12 mouse cellular contexts compared by ENCODE assay signal in the genomic region with DNA sequence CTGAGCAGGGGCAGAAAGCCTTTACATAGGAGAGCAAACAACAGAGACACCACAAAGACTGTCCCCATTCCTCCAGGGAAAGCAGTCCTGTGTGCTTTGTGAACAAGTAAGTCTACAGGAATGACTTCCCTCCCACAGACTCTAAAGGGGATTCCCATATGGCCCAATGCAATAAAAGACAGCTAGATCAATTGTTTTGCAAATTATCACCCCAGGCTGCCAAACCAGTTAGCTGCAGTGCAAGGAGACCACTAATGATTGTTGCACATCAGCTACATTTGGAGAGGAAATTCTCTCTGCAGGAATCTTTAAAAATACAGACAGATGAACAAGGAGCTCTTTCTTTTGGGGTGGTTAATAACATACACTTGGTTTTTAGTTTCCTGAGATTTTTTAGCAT. TPM values are rescaled to one million over a fixed set of nuclear protein-coding genes. Genes with fewer than 3 reads are reported as not detected.
DNase-seq lines count a peak whose midpoint lies in the region; ATAC-seq and TF ChIP-seq lines count a peak whose summit lies in the region.
"Had no signal": no experiment of that assay in that cellular context is flagged by ENCODE, and none has a peak within 500 bp of the region (broad histone marks: within the 10 kb centered on the region; RNA-seq: fewer than 3 reads in every experiment).

No protein-coding gene starts in this region.

- peaks cover 33% of the 10 kb centered on the region for H3K4me1 ChIP-seq in forebrain, embryonic 13.5 days
- H3K4me1 ChIP-seq in hindbrain, postnatal 0 days (ENCODE audit: insufficient read depth, low read length) = peaks cover 24% of the 10 kb centered on the region
- peaks cover 49% of the 10 kb centered on the region for H3K4me1 ChIP-seq in neural tube, embryonic 15.5 days

- H3K9me3 ChIP-seq in forebrain, embryonic 13.5 days (replicated peaks) = no peaks in the 10 kb centered on the region
- H3K9me3 ChIP-seq in hindbrain, postnatal 0 days (ENCODE audit: low read length) = no peaks in the 10 kb centered on the region
- no peaks in the 10 kb centered on the region for H3K9me3 ChIP-seq in neural tube, embryonic 15.5 days (replicated peaks)

- peak; percentile 16 for DNase-seq in brain, embryonic 18.5 days (ENCODE audit: low read depth, low spot score)
- DNase-seq in hindbrain, postnatal 0 days (ENCODE audit: low spot score) = peak; percentile 60
- no peak for DNase-seq in thymus, postnatal 10 days (ENCODE audit: low spot score in 2 of 2)
- DNase-seq in heart, postnatal 14 days = no peak
- DNase-seq in left cerebral cortex, adult 9 months (ENCODE audit: low spot score in 2 of 2) = no peak
- DNase-seq: heart, postnatal 36 days had no signal

- no peaks in the 10 kb centered on the region for H3K36me3 ChIP-seq in forebrain, embryonic 13.5 days (ENCODE audit: poor library complexity, severe bottlenecking)
- no peaks in the 10 kb centered on the region for H3K36me3 ChIP-seq in hindbrain, postnatal 0 days (ENCODE audit: insufficient read depth, low read length)
- no peaks in the 10 kb centered on the region for H3K36me3 ChIP-seq in neural tube, embryonic 15.5 days

- intact Hi-C loops in heart, postnatal 14 days (cut with DNase I) = no loop called here

- peak overlapping the region; percentile 33; the same call in 1 of the 2 replicates for H3K4me2 ChIP-seq in forebrain, embryonic 13.5 days
- H3K4me2 ChIP-seq in hindbrain, postnatal 0 days (ENCODE audit: low read depth, low read length) = no peak overlapping the region
- peak overlapping the region; percentile 35 for H3K4me2 ChIP-seq in neural tube, embryonic 15.5 days
- H3K4me2 ChIP-seq: liver, embryonic 11.5 days had no signal

- peak overlapping the region; percentile 89 for H3K27ac ChIP-seq in forebrain, embryonic 13.5 days
- H3K27ac ChIP-seq in hindbrain, postnatal 0 days = peak overlapping the region; percentile 89
- H3K27ac ChIP-seq in neural tube, embryonic 15.5 days (replicated peaks) = peak overlapping the region; percentile 95

- H3K4me3 ChIP-seq in forebrain, embryonic 13.5 days = no peak overlapping the region
- H3K4me3 ChIP-seq in hindbrain, postnatal 0 days (ENCODE audit: low read length) = no peak overlapping the region
- no peak overlapping the region for H3K4me3 ChIP-seq in neural tube, embryonic 15.5 days (replicated peaks)

- H3K27me3 ChIP-seq in forebrain, embryonic 13.5 days = no peaks in the 10 kb centered on the region
- no peaks in the 10 kb centered on the region for H3K27me3 ChIP-seq in hindbrain, postnatal 0 days (ENCODE audit: insufficient read depth, low read length)
- no peaks in the 10 kb centered on the region for H3K27me3 ChIP-seq in neural tube, embryonic 15.5 days (replicated peaks)

- TF ChIP-seq CTCF in hindbrain, postnatal 0 days (IDR thresholded peaks at IDR 0.05; ENCODE audit: low read depth) = no peak

- ATAC-seq in forebrain, embryonic 13.5 days = peak; percentile 55
- peak; percentile 44 for ATAC-seq in hindbrain, postnatal 0 days
- ATAC-seq in neural tube, embryonic 15.5 days (ENCODE audit: low FRiP score) = peak; percentile 70

- H3K9ac ChIP-seq in forebrain, embryonic 13.5 days = no peak overlapping the region
- no peak overlapping the region for H3K9ac ChIP-seq in hindbrain, postnatal 0 days (replicated peaks; ENCODE audit: low read length)
- no peak overlapping the region for H3K9ac ChIP-seq in neural tube, embryonic 15.5 days (replicated peaks)

RNA-seq across cellular contexts. Expression of a gene that starts 55.6 kb away (rescaled TPM):
- polyA plus RNA-seq in forebrain, embryonic 13.5 days (2015; fragmentation: Nextera tagmentation; extraction: Ambion mirVana) = 2.0 and 2.9 TPM in 2 replicates
- 43.4 and 56.4 TPM in 2 replicates for total RNA-seq in hindbrain, postnatal 0 days (2014; rRNA removed)
- 143 and 145 TPM in 2 replicates for polyA plus RNA-seq in hindbrain, postnatal 0 days (2015; fragmentation: Nextera tagmentation; extraction: Ambion mirVana)
- polyA plus RNA-seq in neural tube, embryonic 15.5 days (2015; fragmentation: Nextera tagmentation; extraction: Ambion mirVana) = 254 and 315 TPM in 2 replicates
- not detected for total RNA-seq in heart, postnatal 14 days (2021)
- total RNA-seq: common myeloid progenitor, adult 5-6 weeks; gastrocnemius, postnatal 4 days; heart, postnatal 36 days; neutrophil, adult 5-6 weeks had no signal

Comparison
In these comparisons a context has a peak if more than half of its experiments do, and no peak if none do; other contexts are left out.
1. DNase-seq: peak in brain, embryonic 18.5 days (single experiment) and hindbrain, postnatal 0 days (single experiment); none in thymus, postnatal 10 days (0 of 2), heart, postnatal 14 days (0 of 2) and left cerebral cortex, adult 9 months (0 of 2).
2. RNA of a gene that starts 55.6 kb away (polyA plus RNA-seq): 254 to 315 TPM in neural tube, embryonic 15.5 days and 143 to 145 TPM in hindbrain, postnatal 0 days; 2.0 to 2.9 TPM in forebrain, embryonic 13.5 days; every median in the first group is over 10 times any median in the second.
3. Peak in every context shown above with its lines, with median percentiles within 50 percentile points of each other: ATAC-seq and H3K27ac ChIP-seq.